ENCODE assay signal across 29 mouse cellular contexts in the genomic region with DNA sequence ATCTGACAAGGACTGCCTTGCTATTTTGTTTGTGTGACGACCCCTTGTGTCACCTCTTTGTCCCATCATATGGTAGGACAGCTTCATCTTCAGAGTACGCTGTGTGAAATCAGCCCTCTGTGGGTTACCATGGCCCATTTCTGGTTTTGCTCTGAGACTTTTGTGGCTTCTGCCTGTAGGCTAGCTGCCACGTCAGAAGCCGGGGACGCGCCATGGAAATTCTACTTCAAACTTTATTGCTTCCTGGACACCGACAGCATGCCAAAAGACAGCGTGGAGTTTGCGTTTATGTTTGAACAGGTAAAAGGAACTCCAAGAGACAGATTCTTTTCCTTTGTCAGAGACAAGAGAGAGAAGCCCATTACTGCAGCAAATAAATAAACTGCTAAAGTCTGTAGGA.
"Had no signal": no experiment of that assay in that cellular context is flagged by ENCODE, and none has a peak within 500 bp of the region (broad histone marks: within the 10 kb centered on the region; RNA-seq: fewer than 3 reads in every experiment).

No protein-coding gene starts in this region.

- H3K4me1 ChIP-seq: hindbrain, embryonic 10.5 days; hindbrain, embryonic 12.5 days; hindbrain, embryonic 13.5 days; hindbrain, embryonic 15.5 days; intestine, embryonic 15.5 days had no signal

- H3K4me2 ChIP-seq: heart, embryonic 11.5 days; heart, embryonic 12.5 days; heart, embryonic 13.5 days; heart, embryonic 15.5 days; hindbrain, embryonic 12.5 days; hindbrain, embryonic 13.5 days; hindbrain, embryonic 14.5 days; hindbrain, embryonic 15.5 days; intestine, embryonic 15.5 days; kidney, embryonic 15.5 days had no signal

- DNase-seq: heart, postnatal 10 days; heart, postnatal 14 days; heart, postnatal 36 days; heart, postnatal 4 days; kidney, adult 11 months; kidney, adult 18-20 months; kidney, adult 2 months; kidney, adult 8-10 months; kidney, adult 9 months; kidney, postnatal 10 days; kidney, postnatal 14 days; kidney, postnatal 4 days; layer of hippocampus, adult 9-11 months; layer of hippocampus, postnatal 36 days had no signal

- H3K27me3 ChIP-seq: heart, embryonic 12.5 days; heart, embryonic 13.5 days; heart, embryonic 15.5 days; hindbrain, embryonic 12.5 days; hindbrain, embryonic 13.5 days; hindbrain, embryonic 15.5 days; intestine, embryonic 15.5 days; kidney, embryonic 15.5 days had no signal

- H3K27ac ChIP-seq: heart, embryonic 13.5 days; heart, embryonic 15.5 days; hindbrain, embryonic 10.5 days; hindbrain, embryonic 12.5 days; hindbrain, embryonic 13.5 days; hindbrain, embryonic 14.5 days; hindbrain, embryonic 15.5 days; hindbrain, postnatal 0 days; intestine, embryonic 15.5 days; kidney, embryonic 15.5 days; kidney, postnatal 0 days; layer of hippocampus, adult 2 months; left cerebral cortex, adult 2 months had no signal

- H3K9me3 ChIP-seq: heart, embryonic 12.5 days; heart, embryonic 13.5 days; heart, embryonic 15.5 days; hindbrain, embryonic 10.5 days; hindbrain, embryonic 12.5 days; hindbrain, embryonic 13.5 days; hindbrain, embryonic 15.5 days; intestine, embryonic 15.5 days; kidney, embryonic 15.5 days had no signal

- H3K9ac ChIP-seq: heart, embryonic 12.5 days; heart, embryonic 13.5 days; heart, embryonic 15.5 days; hindbrain, embryonic 12.5 days; hindbrain, embryonic 13.5 days; hindbrain, embryonic 14.5 days; hindbrain, embryonic 15.5 days; intestine, embryonic 15.5 days; kidney, embryonic 15.5 days had no signal

- H3K4me3 ChIP-seq: heart, embryonic 12.5 days; heart, embryonic 13.5 days; heart, embryonic 15.5 days; hindbrain, embryonic 10.5 days; hindbrain, embryonic 12.5 days; hindbrain, embryonic 13.5 days; hindbrain, embryonic 15.5 days; intestine, embryonic 15.5 days; kidney, embryonic 15.5 days; layer of hippocampus, adult 2 months; left cerebral cortex, adult 2 months had no signal
